Mouse (Mus musculus) cerebellum, adult 2 months (tissue): ENCODE data around the gene Calml4.

Experiments
- CTCF ChIP-seq: fragments of 200-500 bp; IDR thresholded peaks from 2 replicates; pipeline ENCODE4 v1.5.1; 2011; ENCODE audit warnings: low read depth, mild to moderate bottlenecking, control low read depth, low read length, moderate library complexity, borderline replicate concordance; ENCODE audit not compliant: insufficient read depth
- POLR2A ChIP-seq: fragments of 200-500 bp; IDR thresholded peaks from 2 replicates; pipeline ENCODE4 v1.6.1; 2011; ENCODE audit warnings: low read length, control low read depth, borderline replicate concordance; ENCODE audit not compliant: insufficient read depth

GRCm38 (mm10) chr9:62860866-62861265 is 3.0 kb downstream of the Calml4 start:
- no peak for TF ChIP-seq CTCF
- TF ChIP-seq POLR2A = no peak
